Mouse (Mus musculus) thymus, adult 2 months (tissue): Measurements from ENCODE around the gene 2310033P09Rik.

Source experiments
- CTCF ChIP-seq: fragments of 200-500 bp; IDR thresholded peaks from 2 replicates; pipeline ENCODE4 v1.5.1; 2012; ENCODE audit warnings: mild to moderate bottlenecking, control low read depth, low read length, moderate library complexity, borderline replicate concordance; ENCODE audit not compliant: control insufficient read depth, poor library complexity, insufficient read depth; ENCODE audit errors: extremely low read depth
- POLR2A ChIP-seq: fragments of 200-500 bp; IDR thresholded peaks from 2 replicates; pipeline ENCODE4 v1.6.1; 2012; ENCODE audit warnings: mild to moderate bottlenecking, low read length, control low read depth, moderate library complexity; ENCODE audit not compliant: control insufficient read depth, poor library complexity, insufficient read depth; ENCODE audit errors: extremely low read depth

GRCm38 (mm10) chr11:59165616-59166241 is 42.4 kb upstream of the 2310033P09Rik start:
- TF ChIP-seq CTCF (no peak), POLR2A (no peak)
